Mouse (Mus musculus): ENCODE measurements at regions not wholly inside any gene's neighbourhood (a gene's known extent, or its start where the extent isn't known, plus 50 kb on each side); places are given as distances from the start of the nearest gene placed in this dataset.

DNA sequence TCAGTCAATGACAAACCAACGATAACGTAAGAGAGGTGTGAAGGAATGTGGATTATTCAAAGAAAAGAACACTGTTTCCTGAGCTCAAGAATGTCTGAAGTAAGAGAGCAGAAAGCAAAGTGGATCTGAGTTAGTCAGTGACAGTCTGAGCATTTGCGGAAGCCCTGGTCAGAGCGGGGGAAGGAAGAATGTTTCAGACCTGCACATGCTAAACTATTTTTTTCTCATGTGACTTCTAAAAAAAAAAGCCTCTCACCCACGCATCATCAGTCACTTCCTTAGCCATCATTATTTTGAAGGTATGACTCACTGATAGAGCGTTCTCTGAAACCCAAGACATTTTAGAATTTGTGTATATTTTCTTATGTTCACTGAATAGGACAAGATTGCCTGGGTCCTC, 70.2 kb upstream of the Rasa1 start:
- 92% methylated on average over 6 of the region's 6 CpGs for WGBS
- DNase-seq, result no peak
- TF ChIP-seq POLR2A (IDR thresholded peaks at IDR 0.05; ENCODE audit: borderline replicate concordance, insufficient read depth, low read length), result no peak
- TF ChIP-seq CTCF (IDR thresholded peaks at IDR 0.05; ENCODE audit: borderline replicate concordance, insufficient read depth, low read depth, low read length), result no peak
- no peaks in the 10 kb centered on the region for H3K4me1 ChIP-seq (ENCODE audit: control insufficient read depth, insufficient read depth, low read length)
- no peak overlapping the region for H3K4me3 ChIP-seq (replicated peaks; ENCODE audit: insufficient read depth, low read depth, low read length)
- H3K27ac ChIP-seq (ENCODE audit: insufficient read depth, low read length), result no peak overlapping the region
- H3K27me3 ChIP-seq (ENCODE audit: control insufficient read depth, insufficient read depth, low read length), result no peaks in the 10 kb centered on the region

DNA sequence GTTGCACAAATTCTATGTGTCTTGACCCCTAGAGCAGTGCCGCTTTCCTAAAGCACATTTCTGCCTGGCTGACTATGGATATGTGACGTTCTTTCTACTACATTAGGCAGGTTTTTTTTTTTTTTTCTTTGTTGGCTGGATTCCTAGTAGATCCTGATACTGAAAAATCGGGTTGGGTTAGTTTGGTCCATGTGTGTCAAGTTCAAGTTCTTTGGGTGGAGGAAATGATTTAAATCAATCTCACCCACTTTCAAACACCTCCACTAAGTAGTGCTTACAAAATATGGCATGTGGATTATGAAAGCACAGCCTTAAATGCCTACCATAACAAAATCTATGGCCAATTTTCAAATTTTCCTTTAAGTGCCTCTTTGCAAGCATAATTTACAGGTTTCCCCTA, 63.1 kb upstream of the Rasa1 start:
- 23% methylated on average over 3 of the region's 3 CpGs for WGBS
- TF ChIP-seq POLR2A (IDR thresholded peaks at IDR 0.05; ENCODE audit: borderline replicate concordance, insufficient read depth, low read length) (no peak), CTCF (IDR thresholded peaks at IDR 0.05; ENCODE audit: borderline replicate concordance, insufficient read depth, low read depth, low read length) (no peak)
- DNase-seq, result no peak

More for the DNA sequence above, 63.1 kb upstream of the Rasa1 start:
- H3K4me1 ChIP-seq (ENCODE audit: control insufficient read depth, insufficient read depth, low read length), result no peaks in the 10 kb centered on the region
- H3K4me3 ChIP-seq (replicated peaks; ENCODE audit: insufficient read depth, low read depth, low read length), result no peak overlapping the region
- H3K27me3 ChIP-seq (ENCODE audit: control insufficient read depth, insufficient read depth, low read length), result no peaks in the 10 kb centered on the region
- H3K27ac ChIP-seq (ENCODE audit: insufficient read depth, low read length), result no peak overlapping the region

All from cerebellum, adult 2 months (tissue).